18 mouse cellular contexts compared by ENCODE assay signal in the genomic region with DNA sequence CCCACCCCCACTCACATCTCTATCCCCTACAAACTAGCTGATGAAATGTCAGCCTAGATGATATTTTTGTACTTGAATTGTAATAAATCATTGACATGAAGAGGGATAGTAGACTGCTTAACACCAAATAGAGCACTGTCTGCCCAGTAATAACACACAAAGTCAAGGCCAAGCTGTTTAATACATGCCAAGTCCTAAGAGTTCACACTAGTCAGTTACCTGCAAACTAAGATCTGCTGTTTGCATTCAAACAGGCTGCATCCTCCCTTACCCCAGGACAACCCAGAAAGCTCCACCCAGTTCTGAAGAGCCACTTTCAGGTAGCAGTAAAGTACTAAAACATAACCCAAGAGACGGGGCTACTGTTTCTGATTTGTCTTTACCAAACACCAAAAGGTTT. TPM values are rescaled to one million over a fixed set of nuclear protein-coding genes. Genes with fewer than 3 reads are reported as not detected.
DNase-seq lines count a peak whose midpoint lies in the region; ATAC-seq lines count a peak whose summit lies in the region.
"Had no signal": no experiment of that assay in that cellular context is flagged by ENCODE, and none has a peak within 500 bp of the region (broad histone marks: within the 10 kb centered on the region; RNA-seq: fewer than 3 reads in every experiment).

No protein-coding gene starts in this region.

- no peak for ATAC-seq in activated CD4-positive, CD25-positive, alpha-beta regulatory T cell, adult 4 months
- ATAC-seq: forebrain, embryonic 13.5 days; forebrain, embryonic 16.5 days; hindbrain, embryonic 16.5 days; inflammation-experienced regulatory T-cells, adult 6 months had no signal

- peak; percentile 34 for DNase-seq in heart, adult 11 months
- no peak for DNase-seq in heart, postnatal 4 days
- peak; percentile 45 for DNase-seq in kidney, adult 9 months
- no peak for DNase-seq in kidney, adult 11 months
- DNase-seq in induced T-regulatory cell, adult 2 months (ENCODE audit: low read depth): peak; percentile 34
- DNase-seq: adrenal gland, adult 8-10 months; adrenal gland, postnatal 25 days; B cell, adult 2 months; cerebellum, adult 18-20 months; cerebellum, adult 9-10 months; cerebellum, postnatal 14 days; gastrocnemius, postnatal 25 days; heart, adult 2 months had no signal

RNA-seq across cellular contexts. Expression of gene Lyrm1, which starts 3.5 kb away (rescaled TPM):
- total RNA-seq in heart, postnatal 4 days (2021): 1 to 10 TPM; 4.9 to 5.0 TPM
- 10 to 100 TPM; 20.3 to 22.3 TPM for polyA plus RNA-seq in activated CD4-positive, CD25-positive, alpha-beta regulatory T cell, adult 4 months (2017; shearing (Covaris generic))

RNA-seq across cellular contexts. Expression of gene Dcun1d3, which starts 3.9 kb away (rescaled TPM):
- total RNA-seq in heart, postnatal 4 days (2021): 10 to 100 TPM; 13.9 to 15.9 TPM
- polyA plus RNA-seq in activated CD4-positive, CD25-positive, alpha-beta regulatory T cell, adult 4 months (2017; shearing (Covaris generic)): 1 to 10 TPM; 6.1 to 7.7 TPM

Comparison
In these comparisons a context has a peak if more than half of its experiments do, and no peak if none do; other contexts are left out.
1. DNase-seq: peak in heart, adult 11 months (single experiment), kidney, adult 9 months (single experiment) and induced T-regulatory cell, adult 2 months (single experiment); none in heart, postnatal 4 days (single experiment) and kidney, adult 11 months (single experiment).